Mouse (Mus musculus) MEL (cell line): ENCODE data around the gene Gm17359.

Experiments
- BHLHE40 ChIP-seq: IDR thresholded peaks from 2 replicates; pipeline ENCODE4 v1.6.1; 2012; ENCODE audit warnings: low read depth, mild to moderate bottlenecking, inconsistent platforms, low read length, improper control_type of control experiment, borderline replicate concordance
- CTCF ChIP-seq, 3 experiments: IDR thresholded peaks in 2 of 3; conservative IDR thresholded peaks in 1 of 3; 2 replicates each; pipeline ENCODE4 v1.5.1; 2011 to 2012; ENCODE audit warnings: low read length in 3 of 3, low read depth in 2 of 3, mild to moderate bottlenecking in 2 of 3, improper control_type of control experiment in 1 of 3, inconsistent platforms in 1 of 3, mixed read lengths in 1 of 3, moderate library complexity in 1 of 3; ENCODE audit not compliant: control insufficient read depth in 1 of 3, insufficient read depth in 1 of 3, poor library complexity in 1 of 3, severe bottlenecking in 1 of 3
- EP300 ChIP-seq, 2 experiments: IDR thresholded peaks; 2 replicates each; pipeline ENCODE4 v1.6.1; 2011; ENCODE audit warnings: improper control_type of control experiment in 2 of 2, low read length in 2 of 2, low read depth in 1 of 2, mild to moderate bottlenecking in 1 of 2
- GATA1 ChIP-seq: IDR thresholded peaks from 2 replicates; pipeline ENCODE4 v1.6.1; 2011; ENCODE audit warnings: low read depth, low read length, improper control_type of control experiment
- MAX ChIP-seq: IDR thresholded peaks from 2 replicates; pipeline ENCODE4 v1.6.1; 2011; ENCODE audit warnings: low read length, improper control_type of control experiment
- NRF1 ChIP-seq: IDR thresholded peaks from 2 replicates; pipeline ENCODE4 v1.6.1; 2014; ENCODE audit warnings: low read depth, mild to moderate bottlenecking, inconsistent platforms, low read length, improper control_type of control experiment, moderate library complexity; ENCODE audit not compliant: poor library complexity, insufficient read depth, severe bottlenecking
- POLR2A ChIP-seq, 2 experiments: IDR thresholded peaks; 2 replicates each; pipeline ENCODE4 v1.6.1; 2011 to 2012; ENCODE audit warnings: low read length in 2 of 2, mild to moderate bottlenecking in 2 of 2, control low read depth in 1 of 2, improper control_type of control experiment in 1 of 2, low read depth in 1 of 2, moderate library complexity in 1 of 2; ENCODE audit not compliant: control insufficient read depth in 1 of 2, insufficient read depth in 1 of 2, poor library complexity in 1 of 2
- POLR2AphosphoS2 ChIP-seq: IDR thresholded peaks from 2 replicates; pipeline ENCODE4 v1.6.1; 2011; ENCODE audit warnings: low read length, improper control_type of control experiment
- RCOR1 ChIP-seq: IDR thresholded peaks from 2 replicates; pipeline ENCODE4 v1.6.1; 2012; ENCODE audit warnings: low read depth, mild to moderate bottlenecking, inconsistent platforms, low read length, improper control_type of control experiment
- SMC3 ChIP-seq: IDR thresholded peaks from 2 replicates; pipeline ENCODE4 v1.6.1; 2011; ENCODE audit warnings: low read depth, low read length, improper control_type of control experiment
- TBP ChIP-seq: IDR thresholded peaks from 2 replicates; pipeline ENCODE4 v1.8.0; 2011; ENCODE audit warnings: low read depth, low read length, improper control_type of control experiment
- ZMIZ1 ChIP-seq: IDR thresholded peaks from 2 replicates; pipeline ENCODE4 v1.6.1; 2012; ENCODE audit warnings: low read depth, mild to moderate bottlenecking, inconsistent platforms, low read length, improper control_type of control experiment, moderate library complexity
- ZNF384 ChIP-seq: IDR thresholded peaks from 2 replicates; pipeline ENCODE4 v1.6.1; 2012; ENCODE audit warnings: low read depth, mild to moderate bottlenecking, inconsistent platforms, low read length, improper control_type of control experiment

- TF ChIP-seq CTCF (IDR thresholded peaks at IDR 0.05 in 2 of 3, conservative IDR thresholded peaks at IDR 0.05 in 1 of 3; ENCODE audit: control insufficient read depth in 1 of 3, insufficient read depth in 1 of 3, low read depth in 2 of 3, low read length in 3 of 3, poor library complexity in 1 of 3, severe bottlenecking in 1 of 3), result no peak
- TF ChIP-seq SMC3, result no peak
- TF ChIP-seq POLR2A (IDR thresholded peaks at IDR 0.05; ENCODE audit: control insufficient read depth in 1 of 2, insufficient read depth in 1 of 2, low read depth in 1 of 2, low read length in 2 of 2, poor library complexity in 1 of 2), result no peak
- no peak for TF ChIP-seq RCOR1
- no peak for TF ChIP-seq GATA1
- TF ChIP-seq NRF1, result no peak
- no peak for TF ChIP-seq ZNF384
- TF ChIP-seq ZMIZ1, result no peak
- no peak for TF ChIP-seq TBP
- TF ChIP-seq EP300 (IDR thresholded peaks at IDR 0.05; ENCODE audit: low read depth in 1 of 2, low read length in 2 of 2), result no peak
- TF ChIP-seq POLR2AphosphoS2, result no peak
- no peak for TF ChIP-seq MAX
- no peak for TF ChIP-seq BHLHE40
Measured at GRCm38 (mm10) chr3:79389081-79389480, 52.6 kb downstream of the Gm17359 start.
